Mouse (Mus musculus): Measurements from ENCODE around the gene Islr2. TPM values are rescaled to one million over a fixed set of nuclear protein-coding genes. Genes with fewer than 3 reads are reported as not detected.
A peak's percentile ranks its signal among the peaks of the same experiment; 100 is the strongest.

Islr2 gene
- total and polyA plus RNA-seq, 3 experiments, result not detected

DNA sequence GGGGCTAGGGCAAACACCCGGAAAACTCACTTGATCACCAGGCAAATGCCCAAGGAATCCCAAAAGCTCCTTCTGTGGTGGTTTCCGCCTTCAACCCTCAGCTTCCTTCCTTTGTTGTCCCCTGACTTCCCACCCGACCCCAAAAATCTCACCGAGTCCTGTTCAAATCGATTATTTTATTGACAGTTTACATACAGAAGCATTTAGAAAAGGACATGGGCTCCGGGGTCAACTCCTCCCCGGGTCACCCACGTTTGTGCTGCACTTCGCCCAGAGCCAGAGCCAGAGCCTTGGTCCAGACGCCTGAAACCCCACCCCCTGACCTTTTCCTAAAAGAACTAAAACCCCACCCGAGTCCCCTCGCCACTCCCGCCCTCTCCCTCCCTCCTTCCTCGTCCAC lies 8.0 kb downstream of the Islr2 start:
- TF ChIP-seq ZMIZ1 (IDR thresholded peaks at IDR 0.05; ENCODE audit: low read depth, low read length) (no peak), TCF12 (IDR thresholded peaks at IDR 0.05; ENCODE audit: low read depth, low read length) (no peak), ELF1 (IDR thresholded peaks at IDR 0.05; ENCODE audit: low read depth, low read length) (no peak), NELFE (IDR thresholded peaks at IDR 0.05; ENCODE audit: low read depth, low read length) (no peak), MYC (IDR thresholded peaks at IDR 0.05; ENCODE audit: low read depth, low read length) (no peak), ZC3H11A (IDR thresholded peaks at IDR 0.05; ENCODE audit: low read depth, low read length) (no peak), POLR2A (IDR thresholded peaks at IDR 0.05; ENCODE audit: low read depth, low read length) (no peak), BHLHE40 (IDR thresholded peaks at IDR 0.05; ENCODE audit: low read depth, low read length) (no peak), NRF1 (IDR thresholded peaks at IDR 0.05; ENCODE audit: low read depth, low read length) (no peak), GABPA (IDR thresholded peaks at IDR 0.05; ENCODE audit: insufficient replicate concordance, low read depth, low read length) (no peak), CHD2 (IDR thresholded peaks at IDR 0.05; ENCODE audit: low read length) (no peak), TBP (conservative IDR thresholded peaks at IDR 0.05; ENCODE audit: low read depth, low read length) (no peak), ETS1 (conservative IDR thresholded peaks at IDR 0.05; ENCODE audit: low read depth, low read length) (no peak), SMC3 (IDR thresholded peaks at IDR 0.05; ENCODE audit: low read depth, low read length) (no peak)
- in situ Hi-C loops (cut with MboI; ENCODE audit: low pct_ligation_motif_present, low pct_unique_long_range_greater_than_20kb, low sequenced_read_pairs) (no loop called here), dilution Hi-C loops (cut with MboI; ENCODE audit: extremely low pct_ligation_motif_present, extremely low pct_unique_long_range_greater_than_20kb, low sequenced_read_pairs) (no loop called here)
- Histone ChIP-seq H3K79me2 (replicated peaks; ENCODE audit: control insufficient read depth, extremely low read depth, insufficient read depth, poor library complexity, severe bottlenecking) (no peaks in the 10 kb centered on the region), H3K36me3 (replicated peaks in 1 of 2; ENCODE audit: control insufficient read depth in 1 of 2, insufficient read depth in 1 of 2, low read length in 1 of 2) (no peaks in the 10 kb centered on the region), H3K9me3 (replicated peaks; ENCODE audit: low read length) (peaks cover 19% of the 10 kb centered on the region), H3K4me3 (replicated peaks in 1 of 3; ENCODE audit: low read depth in 2 of 3, low read length in 2 of 3, poor library complexity in 1 of 3) (no peak overlapping the region), H3K27me3 (replicated peaks) (peaks cover 4% of the 10 kb centered on the region), H3K4me2 (ENCODE audit: insufficient read depth, low read depth, poor library complexity, severe bottlenecking) (no peak overlapping the region), H3K4me1 (ENCODE audit: control insufficient read depth in 1 of 2, insufficient read depth in 2 of 2) (peaks cover 0 to 2% of the 10 kb centered on the region in 2 experiments; a peak in 2 of 4 replicates), H3K9ac (ENCODE audit: insufficient read depth, low read depth) (no peak overlapping the region), H3K27ac (ENCODE audit: insufficient read depth, low read depth) (no peak overlapping the region)
- DNase-seq (ENCODE audit: extremely low read depth), result no peak

- H3K79me2 ChIP-seq (replicated peaks; ENCODE audit: control insufficient read depth, extremely low read depth, insufficient read depth, poor library complexity, severe bottlenecking), result no peaks in the 10 kb centered on the region
- in situ Hi-C loops (cut with MboI; ENCODE audit: low pct_ligation_motif_present, low pct_unique_long_range_greater_than_20kb, low sequenced_read_pairs), result no loop called here
- no peaks in the 10 kb centered on the region for H3K36me3 ChIP-seq (replicated peaks in 1 of 2; ENCODE audit: control insufficient read depth in 1 of 2, insufficient read depth in 1 of 2, low read length in 1 of 2)
- no peak for DNase-seq (ENCODE audit: extremely low read depth)
- dilution Hi-C loops (cut with MboI; ENCODE audit: extremely low pct_ligation_motif_present, extremely low pct_unique_long_range_greater_than_20kb, low sequenced_read_pairs), result no loop called here
- peaks cover 2% of the 10 kb centered on the region for H3K27me3 ChIP-seq (replicated peaks)
- TF ChIP-seq BHLHE40 (IDR thresholded peaks at IDR 0.05; ENCODE audit: low read depth, low read length) (peak; percentile 34), RCOR1 (conservative IDR thresholded peaks at IDR 0.05; ENCODE audit: low read depth, low read length) (no peak)
- peaks cover 0 to 2% of the 10 kb centered on the region in 2 experiments; a peak in 2 of 4 replicates for H3K4me1 ChIP-seq (ENCODE audit: control insufficient read depth in 1 of 2, insufficient read depth in 2 of 2)
- H3K9me3 ChIP-seq (replicated peaks; ENCODE audit: low read length), result peaks cover 19% of the 10 kb centered on the region
- H3K4me2 ChIP-seq (ENCODE audit: insufficient read depth, low read depth, poor library complexity, severe bottlenecking), result no peak overlapping the region
- no peak overlapping the region for H3K4me3 ChIP-seq (replicated peaks in 1 of 3; ENCODE audit: low read depth in 2 of 3, low read length in 2 of 3, poor library complexity in 1 of 3)
- no peak overlapping the region for H3K9ac ChIP-seq (ENCODE audit: insufficient read depth, low read depth)
- no peak overlapping the region for H3K27ac ChIP-seq (ENCODE audit: insufficient read depth, low read depth)
Measured at GRCm38 (mm10) chr9:58195671-58196070, 8.4 kb downstream of the Islr2 start.

- TF ChIP-seq HCFC1 (IDR thresholded peaks at IDR 0.05; ENCODE audit: low read depth, low read length) (no peak), NRF1 (IDR thresholded peaks at IDR 0.05; ENCODE audit: low read depth, low read length) (peak; percentile 62)
- H3K27me3 ChIP-seq (replicated peaks), result no peaks in the 10 kb centered on the region
- no peaks in the 10 kb centered on the region; a peak in 1 of 4 replicates for H3K4me1 ChIP-seq (ENCODE audit: control insufficient read depth in 1 of 2, insufficient read depth in 2 of 2)
- no peak overlapping the region for H3K9ac ChIP-seq (ENCODE audit: insufficient read depth, low read depth)
- H3K4me3 ChIP-seq (replicated peaks in 1 of 3; ENCODE audit: low read depth in 2 of 3, low read length in 2 of 3, poor library complexity in 1 of 3), result no peak overlapping the region
- in situ Hi-C loops (cut with MboI; ENCODE audit: low pct_ligation_motif_present, low pct_unique_long_range_greater_than_20kb, low sequenced_read_pairs) (no loop called here), dilution Hi-C loops (cut with MboI; ENCODE audit: extremely low pct_ligation_motif_present, extremely low pct_unique_long_range_greater_than_20kb, low sequenced_read_pairs) (no loop called here)
- no peak overlapping the region for H3K4me2 ChIP-seq (ENCODE audit: insufficient read depth, low read depth, poor library complexity, severe bottlenecking)
- DNase-seq (ENCODE audit: extremely low read depth), result no peak
- no peaks in the 10 kb centered on the region for H3K36me3 ChIP-seq (replicated peaks in 1 of 2; ENCODE audit: control insufficient read depth in 1 of 2, insufficient read depth in 1 of 2, low read length in 1 of 2)
- no peaks in the 10 kb centered on the region for H3K79me2 ChIP-seq (replicated peaks; ENCODE audit: control insufficient read depth, extremely low read depth, insufficient read depth, poor library complexity, severe bottlenecking)
- no peak overlapping the region for H3K27ac ChIP-seq (ENCODE audit: insufficient read depth, low read depth)
- peaks cover 19% of the 10 kb centered on the region for H3K9me3 ChIP-seq (replicated peaks; ENCODE audit: low read length)
Measured at GRCm38 (mm10) chr9:58194222-58194621, 9.9 kb downstream of the Islr2 start.

Measured in CH12.LX (cell line).